Mouse (Mus musculus) midbrain, embryonic 15.5 days (tissue): ENCODE data around the gene Gpr162. TPM values are rescaled to one million over a fixed set of nuclear protein-coding genes. Genes with fewer than 3 reads are reported as not detected.
A peak's percentile ranks its signal among the peaks of the same experiment; 100 is the strongest.

ENCODE experiments used
- ATAC-seq: fragments of 200-750 bp; cut with Nextera tagmentation; replicated peaks from 2 replicates; pipeline ENCODE4 v1.8.0; 2017; ENCODE audit warnings: moderate TSS enrichment
- H3K27ac ChIP-seq: fragments of 300-500 bp; sonication (generic); 2 replicates; pipeline ENCODE4 v1.5.1; 2015; ENCODE audit warnings: mild to moderate bottlenecking, inconsistent platforms
- H3K27me3 ChIP-seq: fragments of 300-500 bp; sonication (generic); replicated peaks from 2 replicates; pipeline ENCODE4 v1.6.1; 2015; ENCODE audit warnings: inconsistent platforms
- H3K36me3 ChIP-seq: fragments of 300-500 bp; sonication (generic); replicated peaks from 2 replicates; pipeline ENCODE4 v1.6.1; 2015; ENCODE audit warnings: inconsistent platforms
- H3K4me1 ChIP-seq: fragments of 300-500 bp; sonication (generic); 2 replicates; pipeline ENCODE4 v1.6.1; 2015; ENCODE audit warnings: inconsistent platforms
- H3K4me2 ChIP-seq: fragments of 300-500 bp; sonication (generic); 2 replicates; pipeline ENCODE4 v1.6.1; 2015; ENCODE audit warnings: inconsistent platforms, mild to moderate bottlenecking, moderate library complexity
- H3K4me3 ChIP-seq: fragments of 300-500 bp; sonication (generic); 2 replicates; pipeline ENCODE4 v1.5.1; 2015; ENCODE audit warnings: mild to moderate bottlenecking, inconsistent platforms
- H3K9ac ChIP-seq: fragments of 300-500 bp; sonication (generic); 2 replicates; pipeline ENCODE4 v1.6.1; 2015; ENCODE audit warnings: mild to moderate bottlenecking, inconsistent platforms
- H3K9me3 ChIP-seq: fragments of 300-500 bp; sonication (generic); 2 replicates; pipeline ENCODE4 v1.6.1; 2016; ENCODE audit warnings: inconsistent platforms
- WGBS: fragments of 180-500 bp; shearing (Covaris S2); methylation state at CpG from one replicate; pipeline ENCODE4 v1.1.7; 2015; ENCODE audit warnings: mixed read lengths; 5-methylcytosine and 5-hydroxymethylcytosine counted together
- polyA plus RNA-seq: library from polyadenylated mRNA; unstranded; fragments of >200 nt; fragmentation: Nextera tagmentation; extraction: Ambion mirVana; gene quantifications from 2 replicates; pipeline ENCODE4 v1.2.1, GENCODE M21; 2015

Gene Gpr162
- polyA plus RNA-seq, 1 experiment from 2014 or later, result 42.0 TPM

GRCm38 (mm10) chr6:124866560-124866959 lies 2.8 kb upstream of the Gpr162 start:
- H3K4me1 ChIP-seq, result peaks cover 40% of the 10 kb centered on the region
- H3K9ac ChIP-seq, result no peak overlapping the region
- H3K27ac ChIP-seq, result no peak overlapping the region
- ATAC-seq, result no peak
- 45% methylated on average over 6 of the region's 7 CpGs for WGBS
- no peak overlapping the region for H3K4me3 ChIP-seq
- no peaks in the 10 kb centered on the region for H3K36me3 ChIP-seq
- H3K9me3 ChIP-seq, result no peaks in the 10 kb centered on the region
- H3K27me3 ChIP-seq, result no peaks in the 10 kb centered on the region
- H3K4me2 ChIP-seq, result no peak overlapping the region

- Histone ChIP-seq H3K4me3 (no peak overlapping the region), H3K9ac (no peak overlapping the region; the same call in 1 of the 2 replicates), H3K9me3 (no peaks in the 10 kb centered on the region), H3K36me3 (no peaks in the 10 kb centered on the region), H3K4me2 (no peak overlapping the region), H3K4me1 (peaks cover 47% of the 10 kb centered on the region), H3K27ac (peak overlapping the region; percentile 97), H3K27me3 (no peaks in the 10 kb centered on the region)
- no peak for ATAC-seq
- WGBS, result 52% methylated on average over 18 of the region's 18 CpGs
These were observed 2.1 kb upstream of the Gpr162 start for GRCm38 (mm10) chr6:124865766-124866362.

- Histone ChIP-seq H3K4me3 (peak overlapping the region; percentile 81), H3K36me3 (no peaks in the 10 kb centered on the region), H3K4me2 (peak overlapping the region; percentile 75), H3K9ac (peak overlapping the region; percentile 92), H3K27me3 (no peaks in the 10 kb centered on the region), H3K4me1 (peaks cover 73% of the 10 kb centered on the region), H3K27ac (peak overlapping the region; percentile 97), H3K9me3 (no peaks in the 10 kb centered on the region)
- WGBS, result 0% methylated on average over 8 of the region's 16 CpGs
- peak; percentile 34 for ATAC-seq
These were observed 592 bp downstream of the Gpr162 start for GRCm38 (mm10) chr6:124863125-124863657.

- peaks cover 79% of the 10 kb centered on the region for H3K4me1 ChIP-seq
- H3K4me2 ChIP-seq, result peak overlapping the region; percentile 75
- H3K36me3 ChIP-seq, result no peaks in the 10 kb centered on the region
- peak; percentile 5 for ATAC-seq
- H3K4me3 ChIP-seq, result peak overlapping the region; percentile 81
- H3K9ac ChIP-seq, result peak overlapping the region; percentile 92
- peak overlapping the region; percentile 97 for H3K27ac ChIP-seq
- 3% methylated on average over 8 of the region's 8 CpGs for WGBS
- H3K9me3 ChIP-seq, result no peaks in the 10 kb centered on the region
- no peaks in the 10 kb centered on the region for H3K27me3 ChIP-seq
These were observed 1.2 kb downstream of the Gpr162 start for GRCm38 (mm10) chr6:124862406-124863124.

- Histone ChIP-seq H3K9me3 (no peaks in the 10 kb centered on the region), H3K4me1 (peaks cover 79% of the 10 kb centered on the region)
These were observed 2.0 kb downstream of the Gpr162 start for GRCm38 (mm10) chr6:124861802-124862201.

GRCm38 (mm10) chr6:124861266-124861665 lies 2.5 kb downstream of the Gpr162 start:
- Histone ChIP-seq H3K36me3 (no peaks in the 10 kb centered on the region), H3K4me2 (peak overlapping the region; percentile 75), H3K9me3 (no peaks in the 10 kb centered on the region), H3K4me3 (peak overlapping the region; percentile 81; the same call in 1 of the 2 replicates), H3K27ac (peak overlapping the region; percentile 97), H3K4me1 (peaks cover 81% of the 10 kb centered on the region), H3K27me3 (no peaks in the 10 kb centered on the region), H3K9ac (peak overlapping the region; percentile 92)
- 80% methylated on average over 19 of the region's 19 CpGs for WGBS
- ATAC-seq, result no peak

More at GRCm38 (mm10) chr6:124861802-124862201, 2.0 kb downstream of the Gpr162 start:
- ATAC-seq, result no peak
- Histone ChIP-seq H3K4me2 (peak overlapping the region; percentile 75), H3K27me3 (no peaks in the 10 kb centered on the region), H3K36me3 (no peaks in the 10 kb centered on the region), H3K9ac (peak overlapping the region; percentile 92), H3K27ac (peak overlapping the region; percentile 97), H3K4me3 (peak overlapping the region; percentile 81)
- WGBS, result 46% methylated on average over 3 of the region's 3 CpGs

- Histone ChIP-seq H3K36me3 (no peaks in the 10 kb centered on the region), H3K9ac (peak overlapping the region; percentile 92; the same call in 1 of the 2 replicates), H3K27me3 (no peaks in the 10 kb centered on the region), H3K4me3 (peak overlapping the region; percentile 8), H3K27ac (peak overlapping the region; percentile 77), H3K9me3 (no peaks in the 10 kb centered on the region), H3K4me2 (peak overlapping the region; percentile 75), H3K4me1 (peaks cover 81% of the 10 kb centered on the region)
- no peak for ATAC-seq
- 77% methylated on average over 9 of the region's 9 CpGs for WGBS
These were observed 3.3 kb downstream of the Gpr162 start for GRCm38 (mm10) chr6:124860511-124860910.

- 4% methylated on average over 12 of the region's 12 CpGs for WGBS
- Histone ChIP-seq H3K9me3 (no peaks in the 10 kb centered on the region), H3K4me2 (peak overlapping the region; percentile 75), H3K9ac (peak overlapping the region; percentile 92), H3K4me1 (peaks cover 77% of the 10 kb centered on the region), H3K27me3 (no peaks in the 10 kb centered on the region), H3K36me3 (no peaks in the 10 kb centered on the region), H3K4me3 (peak overlapping the region; percentile 8), H3K27ac (peak overlapping the region; percentile 77)
- no peak for ATAC-seq
These were observed 4.1 kb downstream of the Gpr162 start for GRCm38 (mm10) chr6:124859725-124860124.

GRCm38 (mm10) chr6:124858561-124859318 lies 5.0 kb downstream of the Gpr162 start:
- Histone ChIP-seq H3K9me3 (no peaks in the 10 kb centered on the region), H3K36me3 (no peaks in the 10 kb centered on the region), H3K4me2 (peak overlapping the region; percentile 87), H3K4me1 (peaks cover 69% of the 10 kb centered on the region), H3K27ac (0 out of 2 replicates have a peak overlapping the region, but pooled peaks have one; percentile 99), H3K4me3 (no peak overlapping the region), H3K27me3 (no peaks in the 10 kb centered on the region), H3K9ac (no peak overlapping the region)
- 81% methylated on average over 27 of the region's 28 CpGs for WGBS
- no peak for ATAC-seq

GRCm38 (mm10) chr6:124857840-124858530 lies 5.8 kb downstream of the Gpr162 start:
- peak overlapping the region; percentile 94; the same call in 1 of the 2 replicates for H3K9ac ChIP-seq
- peak overlapping the region; percentile 87 for H3K4me2 ChIP-seq
- WGBS, result 25% methylated on average over 26 of the region's 26 CpGs
- H3K9me3 ChIP-seq, result no peaks in the 10 kb centered on the region
- peak overlapping the region; percentile 74 for H3K4me3 ChIP-seq
- H3K4me1 ChIP-seq, result peaks cover 66% of the 10 kb centered on the region
- peak overlapping the region; percentile 99 for H3K27ac ChIP-seq
- no peak for ATAC-seq
- H3K36me3 ChIP-seq, result no peaks in the 10 kb centered on the region
- no peaks in the 10 kb centered on the region for H3K27me3 ChIP-seq

GRCm38 (mm10) chr6:124856916-124857839 lies 6.6 kb downstream of the Gpr162 start, which contains the start of gene P3h3:
TSS of gene P3h3 (minus strand) at chr6:124857752.
- peak within 1 kb of the TSS; percentile 94 for H3K9ac ChIP-seq
- WGBS, result under 1% methylated on average over 75 of the region's 86 CpGs
- peak within 1 kb of the TSS; percentile 87 for H3K4me2 ChIP-seq
- no peaks in the 10 kb centered on the region for H3K9me3 ChIP-seq
- H3K36me3 ChIP-seq, result 0 out of 2 replicates have a peak, but pooled peaks cover 4% of the 10 kb centered on the region
- peak; percentile 91 for ATAC-seq
- peak within 1 kb of the TSS; percentile 74 for H3K4me3 ChIP-seq
- H3K4me1 ChIP-seq, result peaks cover 58% of the 10 kb centered on the region
- H3K27me3 ChIP-seq, result no peaks in the 10 kb centered on the region
- H3K27ac ChIP-seq, result peak within 1 kb of the TSS; percentile 99
